8 mouse cellular contexts compared by ENCODE assay signal in genomic region chr9:43106426-43107186, GRCm38 (mm10). TPM values are rescaled to one million over a fixed set of nuclear protein-coding genes. Genes with fewer than 3 reads are reported as not detected.
DNase-seq lines count a peak whose midpoint lies in the region; ATAC-seq and TF ChIP-seq lines count a peak whose summit lies in the region.

No protein-coding gene starts in this region.

- no peaks in the 10 kb centered on the region for H3K27me3 ChIP-seq in intestine, embryonic 15.5 days (replicated peaks)
- no peaks in the 10 kb centered on the region for H3K27me3 ChIP-seq in lung, embryonic 14.5 days (ENCODE audit: insufficient read depth, low read length)

- no peak for TF ChIP-seq POLR2A in bone marrow macrophage, adult 2 months (IDR thresholded peaks at IDR 0.05; ENCODE audit: borderline replicate concordance, low read depth, low read length)

- peak overlapping the region; percentile 79 for H3K4me2 ChIP-seq in intestine, embryonic 15.5 days (replicated peaks)
- peak overlapping the region; percentile 77 for H3K4me2 ChIP-seq in lung, embryonic 14.5 days

- ATAC-seq in intestine, embryonic 15.5 days, result peak; percentile 37
- peak; percentile 47 for ATAC-seq in lung, embryonic 14.5 days (ENCODE audit: insufficient read depth)
- no peak for ATAC-seq in frontal cortex, adult (ENCODE audit: low TSS enrichment)

- TF ChIP-seq CTCF in layer of hippocampus, adult 2 months (conservative IDR thresholded peaks at IDR 0.05), result no peak
- TF ChIP-seq CTCF in bone marrow macrophage, adult 2 months (IDR thresholded peaks at IDR 0.05; ENCODE audit: low read depth, low read length), result no peak
- TF ChIP-seq CTCF in gastrocnemius, adult 2 months (IDR thresholded peaks at IDR 0.05), result no peak
- no peak for TF ChIP-seq CTCF in lung, embryonic 14.5 days (IDR thresholded peaks at IDR 0.05; ENCODE audit: low read depth)

- peak in 1 of 2 experiments; percentile 39 for DNase-seq in layer of hippocampus, adult 2 months (ENCODE audit: low spot score in 2 of 2)
- DNase-seq in layer of hippocampus, postnatal 36 days, result no peak
- peak; percentile 71 for DNase-seq in gastrocnemius, adult 2 months
- DNase-seq in lung, embryonic 14.5 days, result peak; percentile 55
- peak; percentile 13 to 28 for DNase-seq in spleen, postnatal 36 days (ENCODE audit: low spot score in 2 of 2)

- 12% methylated on average over 22 of the region's 22 CpGs for WGBS in intestine, embryonic 15.5 days
- WGBS in lung, embryonic 14.5 days, result 10% methylated on average over 22 of the region's 22 CpGs

- H3K9me3 ChIP-seq in intestine, embryonic 15.5 days, result no peaks in the 10 kb centered on the region
- H3K9me3 ChIP-seq in lung, embryonic 14.5 days (ENCODE audit: low read depth, low read length), result no peaks in the 10 kb centered on the region

- peaks cover 5% of the 10 kb centered on the region; the same call in 1 of the 2 replicates for H3K4me1 ChIP-seq in bone marrow macrophage, adult 2 months (ENCODE audit: control insufficient read depth, insufficient read depth, low read length)
- peaks cover 19% of the 10 kb centered on the region for H3K4me1 ChIP-seq in intestine, embryonic 15.5 days (replicated peaks)
- H3K4me1 ChIP-seq in lung, embryonic 14.5 days (ENCODE audit: insufficient read depth), result peaks cover 10% of the 10 kb centered on the region

- intact Hi-C loops in gastrocnemius, adult 2 months (cut with DNase I), result loop anchor here (1.0 kb wide), 1 partner anchor 106 kb away; no protein-coding TSS in a partner anchor

- 0 out of 2 replicates have a peak, but pooled peaks cover 6% of the 10 kb centered on the region for H3K36me3 ChIP-seq in intestine, embryonic 15.5 days
- H3K36me3 ChIP-seq in lung, embryonic 14.5 days (ENCODE audit: insufficient read depth), result 0 out of 2 replicates have a peak, but pooled peaks cover 2% of the 10 kb centered on the region

- peak overlapping the region; percentile 47; the same call in 1 of the 2 replicates for H3K9ac ChIP-seq in intestine, embryonic 15.5 days
- H3K9ac ChIP-seq in lung, embryonic 14.5 days, result peak overlapping the region; percentile 92

- H3K4me3 ChIP-seq in layer of hippocampus, adult 2 months, result peak overlapping the region; percentile 96
- H3K4me3 ChIP-seq in bone marrow macrophage, adult 2 months (ENCODE audit: insufficient read depth, low read length), result peak overlapping the region; percentile 60
- peak overlapping the region; percentile 97 for H3K4me3 ChIP-seq in gastrocnemius, adult 2 months
- H3K4me3 ChIP-seq in intestine, embryonic 15.5 days (replicated peaks), result peak overlapping the region; percentile 77
- H3K4me3 ChIP-seq in lung, embryonic 14.5 days (ENCODE audit: low read depth, low read length), result peak overlapping the region; percentile 96

- peak overlapping the region; percentile 98 for H3K27ac ChIP-seq in layer of hippocampus, adult 2 months
- no peak overlapping the region for H3K27ac ChIP-seq in bone marrow macrophage, adult 2 months (ENCODE audit: insufficient read depth, low read depth, low read length)
- peak overlapping the region; percentile 97 for H3K27ac ChIP-seq in gastrocnemius, adult 2 months
- peak overlapping the region; percentile 95 for H3K27ac ChIP-seq in intestine, embryonic 15.5 days
- peak overlapping the region; percentile 96 for H3K27ac ChIP-seq in lung, embryonic 14.5 days (ENCODE audit: low read depth)

RNA-seq across cellular contexts. Expression of gene Arhgef12, which starts 0.4 kb away (rescaled TPM):
- 100 to 1,000 TPM; 146 to 162 TPM for total RNA-seq in layer of hippocampus, adult 2 months (2021)
- total RNA-seq in layer of hippocampus, postnatal 36 days (2021), result 100 to 1,000 TPM; 147 to 158 TPM
- 6.8 and 8.6 TPM in 2 replicates for polyA plus RNA-seq in bone marrow macrophage, adult 2 months (2012; ENCODE audit: insufficient read depth, insufficient read length, missing spikeins)
- total RNA-seq in gastrocnemius, adult 2 months (2021), result 10 to 100 TPM; 41.9 to 61.9 TPM
- 8.1 and 8.3 TPM in 2 replicates for polyA plus RNA-seq in intestine, embryonic 15.5 days (2015; fragmentation: Nextera tagmentation; extraction: Ambion mirVana)
- 19.1 and 24.7 TPM in 2 replicates for polyA plus RNA-seq in lung, embryonic 14.5 days (2014; fragmentation: Nextera tagmentation; extraction: Ambion mirVana)

RNA-seq across cellular contexts. Expression of gene Tmem136, which starts 9.8 kb away (rescaled TPM):
- total RNA-seq in layer of hippocampus, adult 2 months (2021), result 10 to 100 TPM; 23.5 to 25.5 TPM
- 10 to 100 TPM; 18.2 to 19.0 TPM for total RNA-seq in layer of hippocampus, postnatal 36 days (2021)
- not detected in 2 replicates for polyA plus RNA-seq in bone marrow macrophage, adult 2 months (2012; ENCODE audit: insufficient read depth, insufficient read length, missing spikeins)
- total RNA-seq in gastrocnemius, adult 2 months (2021), result 1 to 10 TPM; 2.3 to 3.0 TPM
- polyA plus RNA-seq in intestine, embryonic 15.5 days (2015; fragmentation: Nextera tagmentation; extraction: Ambion mirVana), result 3.2 and 4.4 TPM in 2 replicates
- polyA plus RNA-seq in lung, embryonic 14.5 days (2014; fragmentation: Nextera tagmentation; extraction: Ambion mirVana), result 5.3 and 5.9 TPM in 2 replicates

Comparison
In these comparisons a context has a peak if more than half of its experiments do, and no peak if none do; other contexts are left out.
1. DNase-seq: peak in gastrocnemius, adult 2 months (single experiment), lung, embryonic 14.5 days (single experiment) and spleen, postnatal 36 days (2 of 2); none in layer of hippocampus, postnatal 36 days (0 of 2).
2. RNA of gene Tmem136, which starts 9.8 kb away (total RNA-seq): 23.5 to 25.5 TPM in layer of hippocampus, adult 2 months and 18.2 to 19.0 TPM in layer of hippocampus, postnatal 36 days; 2.3 to 3.0 TPM in gastrocnemius, adult 2 months; every median in the first group is over 4 times any median in the second.
3. Peak in every context shown above with its lines, with median percentiles within 50 percentile points of each other: H3K4me3 ChIP-seq.